Mouse (Mus musculus) brain, embryonic 14.5 days (tissue): ENCODE data around the gene Arnt.

Source experiments
- CTCF ChIP-seq: fragments of 200-500 bp; IDR thresholded peaks from 2 replicates; pipeline ENCODE4 v1.5.1; 2012; ENCODE audit warnings: inconsistent platforms, mild to moderate bottlenecking, moderate library complexity, borderline replicate concordance; ENCODE audit not compliant: insufficient read depth, insufficient read length; ENCODE audit errors: extremely low read depth
- POLR2A ChIP-seq: fragments of 200-500 bp; IDR thresholded peaks from 2 replicates; pipeline ENCODE4 v1.6.1; 2012; ENCODE audit warnings: mild to moderate bottlenecking, inconsistent platforms, borderline replicate concordance; ENCODE audit not compliant: poor library complexity, insufficient read depth, insufficient read length, severe bottlenecking; ENCODE audit errors: extremely low read depth

DNA sequence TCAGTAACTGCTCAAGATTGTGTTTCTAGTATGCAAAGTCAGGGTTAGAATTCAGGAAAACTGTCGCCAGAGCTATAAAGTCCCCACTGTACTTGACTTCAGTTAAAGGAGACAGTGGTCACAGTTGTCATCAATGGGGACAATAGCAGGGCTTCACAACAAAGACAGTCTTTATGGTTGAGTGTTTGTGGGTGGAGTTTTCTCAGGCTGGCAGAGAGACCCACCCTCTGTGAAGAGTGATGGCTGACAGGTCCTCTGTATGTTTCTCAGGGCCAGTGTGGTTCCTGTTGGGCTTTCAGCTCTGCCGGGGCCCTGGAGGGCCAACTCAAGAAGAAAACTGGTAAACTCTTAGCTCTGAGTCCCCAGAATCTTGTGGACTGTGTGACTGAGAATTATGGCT is 68.1 kb downstream of the Arnt start:
- no peak for TF ChIP-seq CTCF
- TF ChIP-seq POLR2A, result no peak
